Mouse (Mus musculus): ENCODE data around the gene Retnlb. TPM values are rescaled to one million over a fixed set of nuclear protein-coding genes. Genes with fewer than 3 reads are reported as not detected.
"Not testable (repeated sequence)": the region's sequence is repeated elsewhere in the genome, so short reads cannot be mapped to it uniquely, and the experiment has no call there.

Gene Retnlb
- polyA plus RNA-seq, 1 experiment from 2014 or later: not detected

- Histone ChIP-seq H3K4me3 (ENCODE audit: low read depth, low read length) (no peak overlapping the region), H3K27me3 (ENCODE audit: insufficient read depth, low read length) (no peaks in the 10 kb centered on the region), H3K27ac (ENCODE audit: low read depth) (no peak overlapping the region), H3K4me2 (ENCODE audit: low read depth, low read length) (no peak overlapping the region), H3K9me3 (ENCODE audit: low read length) (no peaks in the 10 kb centered on the region), H3K9ac (replicated peaks) (no peak overlapping the region), H3K36me3 (replicated peaks; ENCODE audit: insufficient read depth, low read length) (no peaks in the 10 kb centered on the region), H3K4me1 (ENCODE audit: insufficient read depth) (no peaks in the 10 kb centered on the region)
- DNase-seq (no peak), ATAC-seq (no peak)
- 67% methylated on average over 4 of the region's 4 CpGs for WGBS (ENCODE audit: insufficient replicate concordance)
- TF ChIP-seq CTCF (IDR thresholded peaks at IDR 0.05; ENCODE audit: low read depth): no peak
- no peak for TF ChIP-seq EP300 (IDR thresholded peaks at IDR 0.05; ENCODE audit: low read depth)
Observed at GRCm38 (mm10) chr16:48843671-48844386, 27.2 kb downstream of the Retnlb start.

- DNase-seq; H3K27ac ChIP-seq (ENCODE audit: low read depth); H3K4me2 ChIP-seq (ENCODE audit: low read depth, low read length); H3K9ac ChIP-seq (replicated peaks); H3K36me3 ChIP-seq (replicated peaks; ENCODE audit: insufficient read depth, low read length); H3K4me3 ChIP-seq (ENCODE audit: low read depth, low read length); H3K9me3 ChIP-seq (ENCODE audit: low read length); H3K27me3 ChIP-seq (ENCODE audit: insufficient read depth, low read length); H3K4me1 ChIP-seq (ENCODE audit: insufficient read depth): not testable (repeated sequence)
- 0 out of 2 replicates have a peak, but pooled peaks have one; percentile 19 for ATAC-seq
- 0 out of 2 replicates have a peak, but pooled peaks have one; percentile 20 for TF ChIP-seq EP300 (IDR thresholded peaks at IDR 0.05; ENCODE audit: low read depth)
- 89% methylated on average over 1 of the region's 1 CpGs for WGBS (ENCODE audit: insufficient replicate concordance)
Observed at GRCm38 (mm10) chr16:48865004-48865403, 48.3 kb downstream of the Retnlb start.

- no peak overlapping the region for H3K9ac ChIP-seq (replicated peaks)
- H3K36me3 ChIP-seq (replicated peaks; ENCODE audit: insufficient read depth, low read length): no peaks in the 10 kb centered on the region
- TF ChIP-seq EP300 (IDR thresholded peaks at IDR 0.05; ENCODE audit: low read depth) (no peak), CTCF (IDR thresholded peaks at IDR 0.05; ENCODE audit: low read depth) (no peak)
- no peak overlapping the region for H3K4me2 ChIP-seq (ENCODE audit: low read depth, low read length)
- H3K4me3 ChIP-seq (ENCODE audit: low read depth, low read length): no peak overlapping the region
- DNase-seq (no peak), ATAC-seq (no peak)
- no peaks in the 10 kb centered on the region for H3K9me3 ChIP-seq (ENCODE audit: low read length)
- no peak overlapping the region for H3K27ac ChIP-seq (ENCODE audit: low read depth)
- no peaks in the 10 kb centered on the region for H3K27me3 ChIP-seq (ENCODE audit: insufficient read depth, low read length)
- 68% methylated on average over 2 of the region's 2 CpGs for WGBS (ENCODE audit: insufficient replicate concordance)
- H3K4me1 ChIP-seq (ENCODE audit: insufficient read depth): no peaks in the 10 kb centered on the region
Observed at GRCm38 (mm10) chr16:48867690-48868089, 51.0 kb downstream of the Retnlb start.

Other genes starting within 250 kb of the Retnlb start
- not detected in 2 replicates for gene Trat1, start 44.8 kb upstream of the Retnlb start, polyA plus RNA-seq (2015; fragmentation: Nextera tagmentation; extraction: Ambion mirVana)
- 0.19 TPM in 1 of 2 replicates, not detected in the other for gene Retnla, start 25.7 kb downstream of the Retnlb start, polyA plus RNA-seq (2015; fragmentation: Nextera tagmentation; extraction: Ambion mirVana)
- 82.0 and 94.6 TPM in 2 replicates for gene Retnlg, start 55.8 kb downstream of the Retnlb start, polyA plus RNA-seq (2015; fragmentation: Nextera tagmentation; extraction: Ambion mirVana)
- gene Dzip3, start 177.3 kb downstream of the Retnlb start, polyA plus RNA-seq (2015; fragmentation: Nextera tagmentation; extraction: Ambion mirVana): 2.2 and 2.6 TPM in 2 replicates
- 6.0 and 6.2 TPM in 2 replicates for gene Cip2a, start 177.3 kb downstream of the Retnlb start, polyA plus RNA-seq (2015; fragmentation: Nextera tagmentation; extraction: Ambion mirVana)
- gene Myh15, start 240.6 kb downstream of the Retnlb start, polyA plus RNA-seq (2015; fragmentation: Nextera tagmentation; extraction: Ambion mirVana): not detected in 2 replicates

Measured in liver, postnatal 0 days (tissue).